Mouse (Mus musculus): ENCODE data around the gene Fbxw5.

Fbxw5 gene

GRCm38 (mm10) chr2:25500576-25501405 is at the start of gene Fbxw5:
TSS of gene Fbxw5 (plus strand) at chr2:25500750.
- DNase-seq (ENCODE audit: inconsistent ontology term) = peak; percentile 96

- no peak for DNase-seq (ENCODE audit: inconsistent ontology term)
Measured at GRCm38 (mm10) chr2:25450853-25451647, 49.5 kb upstream of the Fbxw5 start.

- no peak for DNase-seq (ENCODE audit: inconsistent ontology term)
Measured at GRCm38 (mm10) chr2:25452951-25453350, 47.6 kb upstream of the Fbxw5 start.

- DNase-seq (ENCODE audit: inconsistent ontology term) = no peak
Measured at GRCm38 (mm10) chr2:25456205-25456953, 44.2 kb upstream of the Fbxw5 start, which contains the start of gene Clic3. TSS of gene Clic3 (plus strand) at chr2:25456838.

- no peak for DNase-seq (ENCODE audit: inconsistent ontology term)
Measured at GRCm38 (mm10) chr2:25457022-25457896, 43.3 kb upstream of the Fbxw5 start.

GRCm38 (mm10) chr2:25458911-25459310 is 41.6 kb upstream of the Fbxw5 start:
- peak; percentile 59 for DNase-seq (ENCODE audit: inconsistent ontology term)

GRCm38 (mm10) chr2:25460135-25460534 is 40.4 kb upstream of the Fbxw5 start:
- DNase-seq (ENCODE audit: inconsistent ontology term) = no peak

GRCm38 (mm10) chr2:25460551-25461309 is 39.8 kb upstream of the Fbxw5 start, which contains the start of gene Paxx:
TSS of gene Paxx (minus strand) at chr2:25461094.
- DNase-seq (ENCODE audit: inconsistent ontology term) = peak; percentile 96

GRCm38 (mm10) chr2:25461407-25461806 is 39.1 kb upstream of the Fbxw5 start:
- no peak for DNase-seq (ENCODE audit: inconsistent ontology term)

GRCm38 (mm10) chr2:25463630-25464029 is 36.9 kb upstream of the Fbxw5 start:
- DNase-seq (ENCODE audit: inconsistent ontology term) = no peak

- no peak for DNase-seq (ENCODE audit: inconsistent ontology term)
Measured at GRCm38 (mm10) chr2:25465256-25465655, 35.3 kb upstream of the Fbxw5 start.

GRCm38 (mm10) chr2:25465816-25466635 is 34.5 kb upstream of the Fbxw5 start:
- no peak for DNase-seq (ENCODE audit: inconsistent ontology term)

GRCm38 (mm10) chr2:25467606-25468303 is 32.8 kb upstream of the Fbxw5 start:
- peak; percentile 83 for DNase-seq (ENCODE audit: inconsistent ontology term)

GRCm38 (mm10) chr2:25468962-25469915 is 31.3 kb upstream of the Fbxw5 start:
- peak; percentile 83 for DNase-seq (ENCODE audit: inconsistent ontology term)

- no peak for DNase-seq (ENCODE audit: inconsistent ontology term)
Measured at GRCm38 (mm10) chr2:25469969-25470368, 30.6 kb upstream of the Fbxw5 start, which contains the start of gene Ptgds. TSS of gene Ptgds (minus strand) at chr2:25470046.

- no peak for DNase-seq (ENCODE audit: inconsistent ontology term)
Measured at GRCm38 (mm10) chr2:25472550-25472949, 28.0 kb upstream of the Fbxw5 start.

- no peak for DNase-seq (ENCODE audit: inconsistent ontology term)
Measured at GRCm38 (mm10) chr2:25477541-25477940, 23.0 kb upstream of the Fbxw5 start.

All from Muller cell, postnatal 12 days (primary cell).